Mouse (Mus musculus) hindbrain, embryonic 16.5 days (tissue): ENCODE data around the gene Samd10. TPM values are rescaled to one million over a fixed set of nuclear protein-coding genes. Genes with fewer than 3 reads are reported as not detected.

Source experiments
- ATAC-seq: fragments of 200-750 bp; cut with Nextera tagmentation; 2 replicates; pipeline ENCODE4 v1.8.0; 2017; ENCODE audit warnings: moderate TSS enrichment, moderate library complexity
- H3K27ac ChIP-seq: fragments of 300-500 bp; sonication (generic); 2 replicates; pipeline ENCODE4 v1.5.1; 2014; ENCODE audit warnings: low read depth, mild to moderate bottlenecking, control low read depth, low read length, moderate library complexity
- H3K27me3 ChIP-seq: fragments of 300-500 bp; sonication (generic); replicated peaks from 2 replicates; pipeline ENCODE4 v1.6.1; 2014; ENCODE audit warnings: low read length; ENCODE audit not compliant: control insufficient read depth, insufficient read depth
- H3K36me3 ChIP-seq: fragments of 300-500 bp; sonication (generic); 2 replicates; pipeline ENCODE4 v1.6.1; 2014; ENCODE audit warnings: mild to moderate bottlenecking, low read length, moderate library complexity, mixed read lengths; ENCODE audit not compliant: control insufficient read depth, insufficient read depth
- H3K4me1 ChIP-seq: fragments of 300-500 bp; sonication (generic); 2 replicates; pipeline ENCODE4 v1.6.1; 2014; ENCODE audit warnings: low read depth, low read length; ENCODE audit not compliant: control insufficient read depth, insufficient read depth
- H3K4me2 ChIP-seq: fragments of 300-500 bp; sonication (generic); 2 replicates; pipeline ENCODE4 v1.6.1; 2014; ENCODE audit warnings: mild to moderate bottlenecking, low read length, control low read depth, moderate library complexity
- H3K4me3 ChIP-seq: fragments of 300-500 bp; sonication (generic); 2 replicates; pipeline ENCODE4 v1.5.1; 2014; ENCODE audit warnings: mild to moderate bottlenecking, low read length, control low read depth, moderate library complexity
- H3K9ac ChIP-seq: fragments of 300-500 bp; sonication (generic); 2 replicates; pipeline ENCODE4 v1.6.1; 2014; ENCODE audit warnings: low read depth, mild to moderate bottlenecking, control low read depth, low read length, moderate library complexity
- H3K9me3 ChIP-seq: fragments of 300-500 bp; sonication (generic); 2 replicates; pipeline ENCODE4 v1.6.1; 2014; ENCODE audit warnings: mild to moderate bottlenecking, low read length, moderate library complexity; ENCODE audit not compliant: control insufficient read depth
- WGBS: fragments of 180-500 bp; shearing (Covaris S2); extraction: QIAGEN DNeasy Blood & Tissue Kit; methylation state at CpG from one replicate; pipeline ENCODE4 v1.1.7; 2014; 5-methylcytosine and 5-hydroxymethylcytosine counted together
- polyA plus RNA-seq: library from polyadenylated mRNA; unstranded; fragments of >200 nt; fragmentation: Nextera tagmentation; extraction: Ambion mirVana; gene quantifications from 2 replicates; pipeline ENCODE4 v1.2.1, GENCODE M21; 2015

Gene Samd10
- polyA plus RNA-seq, 1 experiment from 2014 or later = 192 TPM

- no peak overlapping the region for H3K4me3 ChIP-seq
- H3K36me3 ChIP-seq = no peaks in the 10 kb centered on the region; the same call in 1 of the 2 replicates
- H3K9ac ChIP-seq = no peak overlapping the region
- H3K9me3 ChIP-seq = no peaks in the 10 kb centered on the region
- H3K27me3 ChIP-seq = no peaks in the 10 kb centered on the region
- 91% methylated on average over 11 of the region's 11 CpGs for WGBS
- H3K4me1 ChIP-seq = peaks cover under 1% of the 10 kb centered on the region
- no peak overlapping the region for H3K27ac ChIP-seq
- ATAC-seq = no peak
- H3K4me2 ChIP-seq = no peak overlapping the region
These were observed 26.9 kb downstream of the Samd10 start for GRCm38 (mm10) chr2:181571941-181572670.

GRCm38 (mm10) chr2:181570921-181571595 lies 28.0 kb downstream of the Samd10 start:
- Histone ChIP-seq H3K36me3 (no peaks in the 10 kb centered on the region; the same call in 1 of the 2 replicates), H3K9ac (no peak overlapping the region), H3K4me1 (no peaks in the 10 kb centered on the region), H3K9me3 (no peaks in the 10 kb centered on the region), H3K4me3 (no peak overlapping the region), H3K4me2 (no peak overlapping the region), H3K27ac (no peak overlapping the region), H3K27me3 (no peaks in the 10 kb centered on the region)
- ATAC-seq = 0 out of 2 replicates have a peak, but pooled peaks have one; percentile 18
- 76% methylated on average over 6 of the region's 6 CpGs for WGBS

- no peak overlapping the region for H3K9ac ChIP-seq
- H3K27ac ChIP-seq = no peak overlapping the region
- no peak overlapping the region for H3K4me3 ChIP-seq
- H3K27me3 ChIP-seq = no peaks in the 10 kb centered on the region
- no peaks in the 10 kb centered on the region for H3K4me1 ChIP-seq
- ATAC-seq = no peak
- H3K9me3 ChIP-seq = no peaks in the 10 kb centered on the region; the same call in 1 of the 2 replicates
- no peaks in the 10 kb centered on the region; the same call in 1 of the 2 replicates for H3K36me3 ChIP-seq
- WGBS = 94% methylated on average over 8 of the region's 8 CpGs
- no peak overlapping the region for H3K4me2 ChIP-seq
These were observed 28.6 kb downstream of the Samd10 start for GRCm38 (mm10) chr2:181570375-181570774.

GRCm38 (mm10) chr2:181569856-181570255 lies 29.2 kb downstream of the Samd10 start:
- no peaks in the 10 kb centered on the region for H3K4me1 ChIP-seq
- H3K4me3 ChIP-seq = no peak overlapping the region
- ATAC-seq = no peak
- no peaks in the 10 kb centered on the region for H3K27me3 ChIP-seq
- H3K27ac ChIP-seq = no peak overlapping the region
- no peaks in the 10 kb centered on the region; the same call in 1 of the 2 replicates for H3K9me3 ChIP-seq
- H3K36me3 ChIP-seq = no peaks in the 10 kb centered on the region; the same call in 1 of the 2 replicates
- H3K9ac ChIP-seq = no peak overlapping the region
- WGBS = 94% methylated on average over 10 of the region's 10 CpGs
- no peak overlapping the region for H3K4me2 ChIP-seq

GRCm38 (mm10) chr2:181568272-181569008 lies 30.6 kb downstream of the Samd10 start:
- ATAC-seq = no peak
- no peaks in the 10 kb centered on the region for H3K4me1 ChIP-seq
- H3K4me2 ChIP-seq = no peak overlapping the region
- H3K36me3 ChIP-seq = no peaks in the 10 kb centered on the region
- no peak overlapping the region for H3K9ac ChIP-seq
- WGBS = 77% methylated on average over 7 of the region's 7 CpGs
- H3K27ac ChIP-seq = no peak overlapping the region
- no peaks in the 10 kb centered on the region for H3K27me3 ChIP-seq
- no peaks in the 10 kb centered on the region; the same call in 1 of the 2 replicates for H3K9me3 ChIP-seq
- H3K4me3 ChIP-seq = no peak overlapping the region

GRCm38 (mm10) chr2:181567338-181567737 lies 31.7 kb downstream of the Samd10 start:
- Histone ChIP-seq H3K27me3 (no peaks in the 10 kb centered on the region), H3K27ac (no peak overlapping the region), H3K4me3 (no peak overlapping the region), H3K9ac (no peak overlapping the region), H3K4me2 (no peak overlapping the region), H3K36me3 (no peaks in the 10 kb centered on the region), H3K9me3 (no peaks in the 10 kb centered on the region; the same call in 1 of the 2 replicates), H3K4me1 (no peaks in the 10 kb centered on the region)
- 88% methylated on average over 3 of the region's 3 CpGs for WGBS
- no peak for ATAC-seq

GRCm38 (mm10) chr2:181553772-181554171 lies 45.2 kb downstream of the Samd10 start:
- peaks cover 35% of the 10 kb centered on the region for H3K36me3 ChIP-seq
- H3K4me2 ChIP-seq = no peak overlapping the region
- ATAC-seq = no peak
- H3K9ac ChIP-seq = no peak overlapping the region
- H3K4me1 ChIP-seq = no peaks in the 10 kb centered on the region
- no peaks in the 10 kb centered on the region for H3K27me3 ChIP-seq
- no peak overlapping the region for H3K27ac ChIP-seq
- H3K9me3 ChIP-seq = no peaks in the 10 kb centered on the region
- no peak overlapping the region for H3K4me3 ChIP-seq

GRCm38 (mm10) chr2:181550233-181550632 lies 48.8 kb downstream of the Samd10 start:
- H3K4me3 ChIP-seq = no peak overlapping the region
- WGBS = 100% methylated on average over 2 of the region's 2 CpGs
- H3K4me2 ChIP-seq = no peak overlapping the region
- H3K36me3 ChIP-seq = peaks cover 43% of the 10 kb centered on the region
- no peaks in the 10 kb centered on the region for H3K27me3 ChIP-seq
- H3K9ac ChIP-seq = no peak overlapping the region
- H3K4me1 ChIP-seq = no peaks in the 10 kb centered on the region
- H3K27ac ChIP-seq = no peak overlapping the region
- ATAC-seq = no peak
- H3K9me3 ChIP-seq = no peaks in the 10 kb centered on the region

GRCm38 (mm10) chr2:181548682-181549081 lies 50.3 kb downstream of the Samd10 start:
- Histone ChIP-seq H3K27ac (no peak overlapping the region), H3K4me3 (no peak overlapping the region), H3K4me2 (no peak overlapping the region), H3K9ac (no peak overlapping the region), H3K9me3 (no peaks in the 10 kb centered on the region), H3K36me3 (peaks cover 43% of the 10 kb centered on the region), H3K27me3 (no peaks in the 10 kb centered on the region), H3K4me1 (no peaks in the 10 kb centered on the region)
- no peak for ATAC-seq
- 85% methylated on average over 5 of the region's 5 CpGs for WGBS
